Mouse (Mus musculus): ENCODE measurements around the gene Gm5592.
"Not testable (repeated sequence)": the region's sequence is repeated elsewhere in the genome, so short reads cannot be mapped to it uniquely, and the experiment has no call there.

DNA sequence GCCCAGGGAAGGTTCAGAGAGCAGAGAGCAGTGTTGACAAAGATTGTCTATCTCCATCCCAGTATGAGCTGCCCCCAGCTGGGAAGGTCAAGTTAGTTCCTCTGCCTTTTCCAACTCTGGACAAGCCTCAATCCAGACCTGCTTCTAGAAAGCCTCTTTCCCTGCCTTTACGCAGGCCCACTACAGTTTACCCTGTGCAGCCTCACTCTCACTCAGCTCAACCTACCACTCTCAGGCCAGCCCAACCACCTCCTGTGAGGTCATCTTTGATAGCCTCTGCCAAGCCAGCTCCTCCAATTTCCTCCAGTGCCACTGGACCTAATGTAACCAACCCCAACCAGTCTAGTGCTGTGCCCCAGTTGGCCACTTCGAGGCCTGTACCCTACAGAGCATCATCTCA, 4.9 kb downstream of the Gm5592 start:
- TF ChIP-seq CTCF (conservative IDR thresholded peaks at IDR 0.05; ENCODE audit: insufficient read depth, insufficient read length, low read depth, low read length); POLR2A (IDR thresholded peaks at IDR 0.05; ENCODE audit: low read depth, low read length): not testable (repeated sequence)
